Mouse (Mus musculus): Measurements from ENCODE around the gene Zfyve19. TPM values are rescaled to one million over a fixed set of nuclear protein-coding genes. Genes with fewer than 3 reads are reported as not detected.

Gene Zfyve19
- total RNA-seq, 2 experiments from 2014 or later, result 11.0 to 13.2 TPM

DNA sequence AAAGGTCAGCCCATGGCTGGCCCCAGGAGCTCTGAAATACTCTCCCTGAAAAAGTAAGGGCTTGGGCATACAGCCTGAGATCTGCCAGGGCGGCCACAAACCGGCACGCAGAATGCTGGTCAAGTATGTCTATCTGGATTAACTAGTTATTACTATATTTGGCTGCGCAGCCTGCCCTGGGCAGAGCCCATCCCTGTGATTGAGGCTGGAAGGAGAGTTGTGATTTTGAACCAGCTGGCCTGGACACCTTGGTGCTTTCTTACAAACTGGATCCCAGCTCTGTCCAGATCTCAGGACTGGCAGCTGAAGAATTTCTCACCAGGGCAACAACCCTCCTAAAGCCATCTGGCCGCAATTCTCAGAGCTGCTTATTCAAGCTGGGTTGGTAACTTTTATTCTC is 14.3 kb upstream of the Zfyve19 start:
- no peak for DNase-seq
- intact Hi-C loops (cut with DNase I), result no loop called here

GRCm38 (mm10) chr2:119196316-119197108 is 11.9 kb upstream of the Zfyve19 start:
- no peak for DNase-seq
- intact Hi-C loops (cut with DNase I), result no loop called here

GRCm38 (mm10) chr2:119197493-119197892 is 10.9 kb upstream of the Zfyve19 start:
- DNase-seq, result no peak
- intact Hi-C loops (cut with DNase I), result no loop called here

GRCm38 (mm10) chr2:119198049-119198448 is 10.4 kb upstream of the Zfyve19 start:
- DNase-seq, result no peak
- intact Hi-C loops (cut with DNase I), result no loop called here

DNA sequence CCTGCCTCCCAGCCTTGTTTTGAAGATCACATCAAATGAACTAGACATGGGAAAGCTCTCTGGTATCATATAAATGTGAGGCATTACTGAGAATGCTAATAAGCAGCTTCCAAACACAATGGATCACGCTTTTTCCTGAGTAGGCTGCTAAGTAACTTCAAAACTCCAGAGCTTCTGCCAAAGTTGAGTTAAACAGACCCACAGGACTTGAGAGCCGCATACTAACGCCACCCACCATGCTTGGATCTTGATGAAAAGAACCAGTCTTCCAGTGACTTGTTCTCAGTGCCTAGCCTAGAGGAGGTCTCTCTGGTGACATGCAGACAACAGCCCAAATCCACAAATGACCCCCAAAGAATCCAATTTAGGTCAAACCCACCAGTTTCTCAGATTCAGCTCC is 9.5 kb upstream of the Zfyve19 start:
- no peak for DNase-seq
- intact Hi-C loops (cut with DNase I), result no loop called here

DNA sequence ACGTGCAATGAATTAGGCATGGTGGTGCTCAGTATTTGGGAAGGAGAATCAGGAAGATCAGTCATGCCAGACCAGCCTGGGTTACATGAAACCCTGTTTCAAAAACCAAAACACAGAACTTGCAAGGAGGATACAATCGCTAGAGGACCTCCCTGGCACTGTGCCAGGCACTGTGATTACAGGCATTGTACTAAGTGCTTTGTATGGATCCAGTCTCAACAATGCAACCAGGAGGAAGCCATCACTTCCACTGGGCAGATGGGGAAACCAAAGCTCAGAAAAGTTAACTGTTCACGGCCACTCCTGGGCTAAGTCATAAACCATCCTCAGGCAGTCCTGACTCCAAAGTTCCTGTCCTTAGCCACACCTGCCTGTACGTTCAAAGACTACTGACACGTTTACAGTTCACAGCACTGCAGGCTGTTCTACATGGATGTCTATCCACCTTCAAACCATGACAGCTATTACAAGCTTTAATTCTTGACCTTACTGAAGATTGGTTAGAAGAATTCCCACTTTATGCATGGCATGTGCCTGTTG is 5.4 kb upstream of the Zfyve19 start:
- peak; percentile 29 to 47 for DNase-seq

GRCm38 (mm10) chr2:119203871-119204460 is 4.5 kb upstream of the Zfyve19 start:
- intact Hi-C loops (cut with DNase I), result no loop called here
- no peak for DNase-seq

More for the DNA sequence above, 5.4 kb upstream of the Zfyve19 start:
- intact Hi-C loops (cut with DNase I), result no loop called here

GRCm38 (mm10) chr2:119207961-119208343 is 465 bp upstream of the Zfyve19 start:
- DNase-seq, result no peak
- intact Hi-C loops (cut with DNase I), result no loop called here

DNA sequence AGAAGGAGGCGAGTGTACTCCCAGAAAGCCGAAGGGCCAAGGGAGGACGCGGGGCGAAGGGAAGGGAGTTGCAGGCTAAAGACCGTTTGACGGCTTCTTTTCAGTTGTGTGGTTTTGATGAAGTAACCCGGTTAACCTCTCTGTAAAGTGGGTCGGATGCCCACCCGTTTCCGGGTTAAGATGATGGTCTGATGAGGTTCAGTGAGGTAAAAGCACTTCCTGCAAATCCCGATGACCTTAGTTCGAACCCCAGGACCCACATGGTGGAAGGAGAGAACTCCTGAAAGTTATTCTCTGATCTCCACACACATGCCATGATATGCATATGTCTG is 725 bp downstream of the Zfyve19 start:
- DNase-seq, result no peak
- intact Hi-C loops (cut with DNase I), result no loop called here

- intact Hi-C loops (cut with DNase I), result no loop called here
- no peak for DNase-seq
Observed at GRCm38 (mm10) chr2:119229775-119230704, 21.6 kb downstream of the Zfyve19 start, which contains the start of gene Ppp1r14d. Gene Ppp1r14d, minus strand, starts transcription at chr2:119229906.

GRCm38 (mm10) chr2:119236682-119237209 is 28.3 kb downstream of the Zfyve19 start:
- intact Hi-C loops (cut with DNase I), result no loop called here
- DNase-seq, result no peak

DNA sequence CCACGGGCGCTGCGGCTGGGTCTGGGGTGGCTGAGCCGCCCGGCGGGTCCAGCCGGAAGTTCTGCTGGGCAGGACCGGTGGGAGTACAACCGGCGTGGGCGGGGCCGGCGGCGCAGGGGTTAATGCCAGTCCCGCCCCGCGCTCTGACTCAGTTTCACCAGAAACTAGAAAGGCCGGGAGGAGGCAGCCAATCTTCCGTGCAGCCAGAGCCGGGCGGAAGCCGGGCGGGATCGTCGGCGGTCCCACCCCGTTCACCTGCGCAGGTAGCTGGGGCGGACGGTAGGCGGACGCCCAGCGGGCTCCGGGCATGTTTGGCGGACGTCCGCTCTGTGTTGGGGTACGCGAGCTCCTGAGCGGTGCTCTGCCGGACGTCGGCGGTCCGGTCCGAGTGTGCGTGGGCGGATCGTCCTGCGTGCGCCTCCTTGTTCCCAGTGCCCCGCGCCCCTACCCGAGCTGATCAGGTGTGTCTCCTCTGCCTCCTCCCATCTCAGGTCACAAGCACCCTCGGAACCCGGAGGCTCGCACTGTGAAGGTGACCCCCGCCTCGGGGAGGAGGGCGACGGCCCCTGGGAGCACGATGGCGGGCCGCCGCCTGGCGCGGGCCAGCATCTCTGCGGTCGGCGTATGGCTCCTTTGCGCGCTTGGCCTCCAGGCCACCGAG is 28.9 kb downstream of the Zfyve19 start, which contains the start of gene Spint1:
Gene Spint1, plus strand, starts transcription at position 153 of the 661 bp plus-strand sequence.
- no peak for DNase-seq
- intact Hi-C loops (cut with DNase I), result no loop called here

- DNase-seq, result no peak
- intact Hi-C loops (cut with DNase I), result no loop called here
Observed at GRCm38 (mm10) chr2:119237871-119238220, 29.4 kb downstream of the Zfyve19 start.

DNA sequence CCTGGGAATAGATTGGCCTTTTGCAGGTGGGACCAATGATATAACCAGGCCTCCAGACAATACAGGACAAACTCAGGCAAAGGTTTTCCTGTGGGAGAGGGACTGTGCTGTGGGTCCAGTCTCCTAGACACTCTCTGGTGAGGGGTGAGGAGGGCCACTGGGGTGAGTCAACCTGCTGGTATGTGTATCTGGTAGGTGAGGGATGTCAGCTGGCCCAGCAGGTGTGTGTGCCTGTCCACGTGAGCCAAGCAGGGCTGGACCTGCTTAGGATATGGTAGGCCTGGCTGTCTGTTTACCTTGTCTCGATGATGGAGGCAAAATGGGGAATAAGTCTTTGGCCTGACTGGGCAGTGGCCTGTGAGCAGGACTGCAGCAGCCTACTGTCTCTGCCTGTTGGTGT is 30.3 kb downstream of the Zfyve19 start:
- intact Hi-C loops (cut with DNase I), result no loop called here
- DNase-seq, result no peak

DNA sequence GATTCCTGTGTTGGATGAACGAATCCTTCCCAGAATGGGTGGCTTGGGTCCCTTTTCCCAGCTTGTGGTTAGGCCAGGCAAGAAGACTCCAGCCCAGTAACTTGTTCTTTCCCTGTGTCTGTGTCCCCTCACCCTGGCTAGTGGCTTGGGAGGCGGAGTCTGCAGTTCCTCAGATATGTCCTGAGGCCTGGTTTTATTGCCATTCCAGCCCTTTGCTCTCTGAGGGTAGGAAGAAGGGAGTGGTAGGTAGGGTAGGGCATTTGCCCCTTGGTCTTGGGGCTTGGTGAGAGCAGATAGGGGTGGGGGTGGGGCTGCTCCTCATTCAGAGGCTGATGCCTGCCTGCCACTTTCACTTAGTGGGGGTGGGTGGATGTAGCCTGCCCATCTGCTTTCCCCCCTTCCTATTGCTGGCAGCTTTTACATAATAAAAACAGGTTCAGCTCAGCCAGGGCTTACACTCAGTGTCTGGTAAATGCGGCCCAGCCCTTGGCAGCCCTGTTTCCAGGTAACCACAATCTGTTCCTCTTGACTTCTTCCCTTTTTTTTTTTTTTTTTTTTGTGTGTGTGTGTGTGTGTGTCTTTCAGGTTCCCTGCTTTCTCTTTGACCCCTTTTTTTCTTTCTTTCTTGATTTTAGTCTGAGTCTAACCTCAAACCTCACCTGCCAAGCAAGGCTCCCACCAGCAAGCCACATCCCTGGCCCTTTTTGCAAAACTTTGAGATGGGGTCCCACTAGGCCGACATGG is 31.8 kb downstream of the Zfyve19 start:
- intact Hi-C loops (cut with DNase I), result no loop called here
- no peak for DNase-seq

DNA sequence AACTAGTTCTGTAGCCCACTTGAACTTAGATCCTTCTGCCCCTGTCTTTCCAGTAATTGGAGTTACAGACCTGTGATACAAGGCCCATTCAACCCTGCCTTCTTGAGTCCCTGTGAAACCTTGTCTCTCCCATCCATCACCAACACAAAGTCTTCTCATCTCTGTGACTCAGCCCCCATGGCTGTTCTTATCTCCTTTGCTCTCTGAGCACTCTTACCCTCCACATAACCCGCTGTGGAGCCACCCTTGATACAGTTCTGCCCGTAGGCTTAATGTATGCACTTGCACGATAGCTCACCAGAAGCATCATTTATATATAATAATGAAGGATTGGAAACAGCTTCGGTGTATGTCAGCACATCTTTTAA is 32.4 kb downstream of the Zfyve19 start:
- no peak for DNase-seq
- intact Hi-C loops (cut with DNase I), result no loop called here

- intact Hi-C loops (cut with DNase I), result no loop called here
- no peak for DNase-seq
Observed at GRCm38 (mm10) chr2:119242548-119242947, 34.1 kb downstream of the Zfyve19 start.

DNA sequence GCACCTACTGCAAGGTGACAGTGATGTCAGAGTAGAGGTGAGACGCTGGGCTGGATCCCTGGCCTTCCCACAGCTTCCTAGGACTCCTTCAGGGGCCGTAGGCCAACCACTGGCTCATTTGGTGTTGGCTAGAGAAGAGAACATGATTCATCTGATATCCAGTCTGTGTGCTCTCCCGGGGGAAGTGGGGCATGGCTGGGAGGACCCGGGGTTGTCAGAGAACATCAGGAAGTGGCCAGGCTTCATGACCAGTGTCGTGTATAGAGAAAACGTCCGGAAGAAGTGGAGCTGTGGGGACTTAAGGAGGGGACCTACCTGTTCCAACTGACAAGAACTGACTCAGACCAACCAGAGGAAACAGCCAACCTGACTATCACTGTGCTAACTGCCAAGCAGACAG is 36.8 kb downstream of the Zfyve19 start:
- intact Hi-C loops (cut with DNase I), result no loop called here
- no peak for DNase-seq

- intact Hi-C loops (cut with DNase I), result no loop called here
- DNase-seq, result no peak
Observed at GRCm38 (mm10) chr2:119247904-119248303, 39.5 kb downstream of the Zfyve19 start.

DNA sequence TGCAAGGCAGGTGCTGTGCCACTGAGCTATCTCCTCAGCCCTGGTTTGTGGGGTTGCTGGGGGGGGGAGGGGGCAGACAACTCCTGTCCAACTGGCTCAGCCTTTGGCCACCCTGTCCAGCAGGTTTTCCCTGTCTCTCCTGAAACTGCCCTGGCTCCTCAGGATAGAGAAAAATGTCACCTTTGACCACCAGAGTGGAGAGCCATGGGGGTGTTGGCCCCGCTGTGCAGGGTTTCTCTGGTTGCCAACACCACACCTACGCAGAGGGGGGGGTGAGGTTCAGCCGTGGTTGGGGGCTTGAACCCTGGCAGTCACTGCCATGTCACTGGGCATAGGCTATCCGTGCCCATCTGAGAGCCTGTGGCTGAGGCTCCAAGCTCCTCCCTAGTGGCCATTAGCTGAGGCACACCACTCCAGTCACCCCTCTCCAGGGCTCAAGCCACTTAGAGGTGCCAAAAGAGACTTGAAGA is 41.2 kb downstream of the Zfyve19 start:
- intact Hi-C loops (cut with DNase I), result no loop called here
- DNase-seq, result no peak
